Mouse (Mus musculus) kidney, adult 2 months (tissue): ENCODE measurements around the gene Myl6b. TPM values are rescaled to one million over a fixed set of nuclear protein-coding genes. Genes with fewer than 3 reads are reported as not detected.

Source experiments
- DNase-seq: peaks from one replicate; pipeline ENCODE4 v3.0.0; 2021
- H3K27ac ChIP-seq: fragments of 200-500 bp; 2 replicates; pipeline ENCODE4 v1.5.1; 2012; ENCODE audit warnings: low read depth, low read length, control low read depth, inconsistent platforms; ENCODE audit not compliant: insufficient read depth
- H3K27me3 ChIP-seq: fragments of 200-500 bp; replicated peaks from 2 replicates; pipeline ENCODE4 v1.6.1; 2012; ENCODE audit warnings: mild to moderate bottlenecking, moderate library complexity, low read length, inconsistent platforms; ENCODE audit not compliant: control insufficient read depth, insufficient read depth
- H3K36me3 ChIP-seq: fragments of 200-500 bp; 2 replicates; pipeline ENCODE4 v1.6.1; 2012; ENCODE audit warnings: mild to moderate bottlenecking, moderate library complexity, low read length, inconsistent platforms; ENCODE audit not compliant: control insufficient read depth, insufficient read depth
- H3K4me1 ChIP-seq: fragments of 200-500 bp; 2 replicates; pipeline ENCODE4 v1.6.1; 2011; ENCODE audit warnings: low read length; ENCODE audit not compliant: control insufficient read depth, insufficient read depth
- H3K4me3 ChIP-seq: fragments of 200-500 bp; 2 replicates; pipeline ENCODE4 v1.5.1; 2011; ENCODE audit warnings: mild to moderate bottlenecking, low read depth, low read length, control low read depth; ENCODE audit not compliant: insufficient read depth
- CTCF ChIP-seq: fragments of 200-500 bp; conservative IDR thresholded peaks from 2 replicates; pipeline ENCODE4 v1.5.1; 2011; ENCODE audit warnings: low read depth, mild to moderate bottlenecking, control low read depth, low read length, moderate library complexity, mixed read lengths; ENCODE audit not compliant: insufficient read depth, insufficient read length
- POLR2A ChIP-seq: fragments of 200-500 bp; IDR thresholded peaks from one replicate; pipeline ENCODE4 v1.6.1; 2011; ENCODE audit warnings: low read depth, low read length, control low read depth
- WGBS: fragments of 180-500 bp; shearing (Covaris S2); methylation state at CpG from one replicate; pipeline ENCODE4 v1.1.7; 2018; 5-methylcytosine and 5-hydroxymethylcytosine counted together
- polyA plus RNA-seq: library from polyadenylated mRNA; depleted of rRNA; stranded (reverse); fragments of >200 nt; gene quantifications from 2 replicates; pipeline ENCODE4 v1.2.3, GENCODE M21; 2012; rRNA removed

Myl6b gene
- 8.4 and 10.6 TPM in 2 replicates for polyA plus RNA-seq

DNA sequence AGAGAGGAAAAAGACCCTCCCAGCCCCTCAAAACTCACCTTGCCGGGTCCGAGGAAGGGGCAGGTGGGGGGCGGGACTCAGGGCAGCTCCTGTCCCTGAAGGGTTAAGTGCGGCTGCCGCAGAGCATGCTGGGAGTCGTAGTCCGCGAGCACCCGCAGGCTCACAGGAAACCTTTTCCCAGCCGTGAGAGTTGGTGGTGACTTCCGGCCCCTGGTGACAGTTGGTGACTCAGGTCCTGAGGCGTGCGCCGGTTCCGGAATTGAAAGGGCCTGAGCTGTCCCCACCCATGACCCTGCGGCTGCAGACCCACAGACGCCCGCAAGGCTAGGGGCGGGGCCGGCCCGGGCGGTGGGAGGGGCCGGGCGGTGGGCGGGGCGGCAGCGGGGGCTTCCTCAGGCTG, at the start of gene Myl6b:
Gene Myl6b (minus strand): TSS at position 96 of the 400 bp plus-strand sequence.
- peaks cover 16% of the 10 kb centered on the region for H3K4me1 ChIP-seq
- H3K36me3 ChIP-seq, result no peaks in the 10 kb centered on the region
- under 1% methylated on average over 27 of the region's 27 CpGs for WGBS
- peak within 1 kb of the TSS; percentile 72 for H3K27ac ChIP-seq
- TF ChIP-seq POLR2A (peak; percentile 25), CTCF (no peak)
- H3K4me3 ChIP-seq, result peak within 1 kb of the TSS; percentile 74
- no peaks in the 10 kb centered on the region for H3K27me3 ChIP-seq
- DNase-seq, result peak; percentile 99

DNA sequence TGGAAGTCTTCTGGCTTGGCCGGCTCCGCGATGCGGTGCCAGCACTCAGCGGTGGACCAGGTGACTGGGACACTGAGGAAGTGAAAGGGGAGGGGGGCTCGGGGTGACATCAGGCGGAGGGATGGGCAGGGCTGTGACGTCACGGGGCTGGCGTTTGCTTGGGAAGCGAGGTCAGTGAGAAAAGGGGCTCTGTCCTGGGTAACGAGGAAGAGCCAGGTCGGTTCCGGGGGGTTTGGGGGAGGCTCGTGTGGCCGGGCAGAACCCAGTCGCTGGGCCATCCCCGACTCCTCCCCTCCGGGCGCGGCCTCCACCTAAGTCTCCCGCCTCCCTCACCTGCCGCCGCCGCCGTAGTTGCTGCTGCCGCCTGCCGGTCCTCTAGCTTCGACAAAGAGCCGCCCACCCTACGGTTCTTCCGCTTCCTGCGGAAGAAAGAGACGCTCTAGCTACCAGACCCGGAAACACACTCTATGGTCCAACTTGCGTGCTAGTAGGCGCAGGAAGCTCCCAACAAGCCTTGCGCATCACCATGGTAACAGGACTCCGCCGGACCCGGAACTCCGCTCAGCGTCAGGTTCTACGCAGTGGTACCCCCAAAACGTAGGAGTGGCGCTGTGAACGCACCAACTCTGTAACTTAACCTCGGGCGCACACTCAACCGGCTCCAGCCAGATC, 49.0 kb upstream of the Myl6b start, which contains the start of gene Zc3h10:
Gene Zc3h10 (minus strand): TSS at position 414 of the 672 bp plus-strand sequence.
- TF ChIP-seq POLR2A (no peak), CTCF (peak; percentile 29; the same call in 1 of the 2 replicates)
- H3K27ac ChIP-seq, result peak within 1 kb of the TSS; percentile 94
- peaks cover 8% of the 10 kb centered on the region; the same call in 1 of the 2 replicates for H3K4me1 ChIP-seq
- H3K27me3 ChIP-seq, result no peaks in the 10 kb centered on the region
- DNase-seq, result peak; percentile 98
- H3K36me3 ChIP-seq, result peaks cover 5% of the 10 kb centered on the region
- WGBS, result under 1% methylated on average over 50 of the region's 50 CpGs
- H3K4me3 ChIP-seq, result peak within 1 kb of the TSS; percentile 84

DNA sequence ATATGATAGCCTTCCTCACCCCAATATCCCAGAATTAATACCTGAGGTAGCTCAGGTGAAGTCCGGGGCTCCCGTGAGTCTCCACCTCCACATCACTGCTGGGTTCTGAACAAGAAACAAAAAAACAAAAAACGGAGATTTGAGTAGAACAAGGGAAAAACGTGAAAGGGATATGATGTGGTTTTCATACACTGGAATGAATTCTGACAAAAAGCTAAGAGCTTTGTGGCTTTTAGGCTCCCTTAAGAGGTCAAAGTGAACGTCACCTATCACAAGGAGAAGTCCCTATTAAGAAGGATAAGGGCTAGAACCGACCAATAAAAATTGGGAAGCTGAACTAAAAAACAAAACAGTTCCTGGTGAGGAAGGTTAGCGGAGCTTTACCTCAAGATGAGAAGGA, 48.3 kb upstream of the Myl6b start:
- Histone ChIP-seq H3K4me3 (peak overlapping the region; percentile 79), H3K27ac (peak overlapping the region; percentile 94), H3K27me3 (no peaks in the 10 kb centered on the region), H3K36me3 (peaks cover 5% of the 10 kb centered on the region), H3K4me1 (peaks cover 8% of the 10 kb centered on the region; the same call in 1 of the 2 replicates)
- 4% methylated on average over 7 of the region's 7 CpGs for WGBS
- TF ChIP-seq POLR2A (no peak), CTCF (no peak)
- no peak for DNase-seq

DNA sequence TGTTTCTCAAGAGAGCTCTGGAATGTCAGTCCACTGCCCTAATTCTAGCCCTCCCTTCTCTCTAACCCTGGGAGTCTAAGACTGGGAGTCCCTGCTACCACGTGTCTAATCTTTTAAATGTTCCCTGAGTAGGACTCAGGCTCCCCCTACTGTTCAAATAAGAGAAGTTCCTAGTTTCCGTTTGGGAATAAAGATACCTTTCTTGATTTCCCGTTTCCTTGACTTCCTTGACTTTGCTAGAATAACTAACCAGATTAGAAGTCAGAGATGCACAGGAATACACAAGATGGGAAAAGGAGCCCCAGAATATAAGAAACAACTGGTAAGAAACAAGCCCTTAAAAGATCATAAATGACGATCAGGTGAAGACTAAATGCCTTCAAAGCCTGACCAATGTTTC, 47.9 kb upstream of the Myl6b start:
- no peaks in the 10 kb centered on the region for H3K27me3 ChIP-seq
- TF ChIP-seq CTCF, result peak; percentile 26; the same call in 1 of the 2 replicates
- no peak for TF ChIP-seq POLR2A
- peaks cover 8% of the 10 kb centered on the region; the same call in 1 of the 2 replicates for H3K4me1 ChIP-seq
- 4% methylated on average over 4 of the region's 4 CpGs for WGBS
- H3K4me3 ChIP-seq, result peak overlapping the region; percentile 38
- peaks cover 5% of the 10 kb centered on the region for H3K36me3 ChIP-seq
- peak overlapping the region; percentile 94; the same call in 1 of the 2 replicates for H3K27ac ChIP-seq
- DNase-seq, result peak; percentile 70

DNA sequence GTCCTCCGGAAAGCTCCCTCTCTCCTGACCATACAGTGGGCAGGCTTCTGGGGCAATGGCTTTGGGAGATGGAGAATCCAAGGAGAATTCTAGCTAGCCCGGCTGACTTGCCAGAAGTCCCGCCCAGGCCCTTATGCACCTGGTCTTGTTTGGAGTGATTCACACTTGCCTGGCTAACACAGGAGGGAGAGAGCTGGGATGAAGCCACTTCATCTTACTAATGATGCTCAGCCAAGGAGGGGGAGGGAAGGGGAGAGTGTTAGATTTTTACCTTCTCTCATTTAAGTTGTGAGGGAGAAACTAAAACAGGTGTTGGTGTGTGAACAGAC, 47.0 kb upstream of the Myl6b start:
- 82% methylated on average over 3 of the region's 3 CpGs for WGBS
- no peak overlapping the region for H3K4me3 ChIP-seq

DNA sequence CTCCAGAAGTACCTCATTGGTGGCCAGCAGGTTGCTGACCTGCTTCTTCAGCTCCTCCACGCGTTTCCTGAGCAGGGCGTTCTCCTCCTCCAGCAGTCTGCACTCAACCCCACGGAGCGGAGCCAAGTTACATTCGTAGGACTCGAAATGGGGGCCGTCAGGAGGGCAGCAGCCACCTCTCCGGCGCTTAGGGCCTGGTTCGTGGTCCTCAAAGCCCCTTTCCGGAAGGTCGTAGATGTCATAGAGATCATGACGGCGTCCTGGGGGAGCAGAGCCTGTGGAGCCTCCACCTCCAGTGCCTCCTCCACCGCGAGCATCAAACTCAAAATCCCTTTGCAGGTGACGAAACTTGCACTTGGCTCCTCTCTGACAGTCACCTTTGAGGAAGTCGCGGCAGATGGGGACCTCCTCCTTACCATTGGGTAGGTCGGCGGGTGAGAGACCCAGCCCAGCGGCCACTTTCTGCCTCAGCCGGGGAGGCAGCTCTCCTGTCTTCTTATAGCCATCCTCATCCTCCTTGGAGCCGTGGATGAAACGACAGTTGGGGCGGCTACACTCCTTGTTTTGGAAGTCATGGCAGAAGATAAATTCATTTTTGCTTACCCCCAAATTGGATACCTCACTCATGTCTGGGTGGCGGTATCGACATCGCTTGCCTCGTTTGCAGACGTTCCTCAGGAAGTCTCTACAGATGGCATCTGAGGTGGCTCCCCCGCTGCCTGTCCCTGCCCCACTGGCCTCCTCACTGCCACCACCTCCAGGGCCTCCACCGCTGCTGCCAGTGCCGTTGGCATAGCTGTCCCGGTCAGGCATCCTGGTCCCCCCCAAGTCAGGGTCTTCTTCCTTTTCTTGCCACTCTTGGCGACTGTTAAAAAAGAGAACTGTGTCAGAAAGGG, 46.4 kb upstream of the Myl6b start:
- WGBS, result 93% methylated on average over 37 of the region's 37 CpGs
- H3K36me3 ChIP-seq, result peaks cover 5% of the 10 kb centered on the region
- TF ChIP-seq POLR2A (no peak), CTCF (no peak)

More for the DNA sequence above, 47.0 kb upstream of the Myl6b start:
- peaks cover 8% of the 10 kb centered on the region; the same call in 1 of the 2 replicates for H3K4me1 ChIP-seq
- no peak overlapping the region for H3K27ac ChIP-seq
- no peak for DNase-seq
- peaks cover 5% of the 10 kb centered on the region for H3K36me3 ChIP-seq
- H3K27me3 ChIP-seq, result no peaks in the 10 kb centered on the region
- TF ChIP-seq POLR2A (no peak), CTCF (no peak)

DNA sequence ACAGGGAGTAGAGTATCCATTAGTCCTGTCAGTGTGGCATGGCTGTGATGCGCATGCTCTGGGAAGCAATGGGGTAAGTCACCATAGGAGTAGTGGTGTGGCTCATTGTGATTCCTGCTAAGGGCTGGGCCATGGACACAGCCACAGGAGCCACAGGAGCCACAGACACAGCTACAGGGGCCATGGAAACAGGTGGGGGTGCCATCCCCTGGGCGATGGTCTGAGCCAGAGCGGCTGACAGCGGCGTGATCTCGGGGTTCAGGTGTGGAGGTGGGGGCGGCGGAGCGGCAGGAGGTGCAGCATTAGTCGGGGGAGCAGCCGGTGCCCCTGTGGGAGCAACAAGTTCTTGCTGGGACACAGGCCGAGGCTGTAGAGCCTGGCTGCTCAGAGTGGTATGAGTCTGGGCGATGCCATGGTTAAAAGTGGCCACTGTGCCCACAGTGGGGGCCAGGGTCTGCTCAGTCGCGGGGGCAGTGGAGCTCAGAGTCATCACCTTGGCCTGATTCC, 45.7 kb upstream of the Myl6b start:
- peaks cover 5% of the 10 kb centered on the region for H3K36me3 ChIP-seq
- H3K27ac ChIP-seq, result no peak overlapping the region
- no peaks in the 10 kb centered on the region for H3K27me3 ChIP-seq
- H3K4me1 ChIP-seq, result peaks cover 5% of the 10 kb centered on the region; the same call in 1 of the 2 replicates
- TF ChIP-seq POLR2A (no peak), CTCF (no peak)
- H3K4me3 ChIP-seq, result no peak overlapping the region
- WGBS, result 94% methylated on average over 15 of the region's 15 CpGs
- no peak for DNase-seq

More for the DNA sequence above, 46.4 kb upstream of the Myl6b start:
- Histone ChIP-seq H3K4me1 (peaks cover 8% of the 10 kb centered on the region; the same call in 1 of the 2 replicates), H3K4me3 (no peak overlapping the region), H3K27ac (no peak overlapping the region), H3K27me3 (no peaks in the 10 kb centered on the region)
- no peak for DNase-seq
